Mouse (Mus musculus) thymus, adult 2 months (tissue): ENCODE results near the gene Sh3kbp1.

ENCODE experiments used
- CTCF ChIP-seq: fragments of 200-500 bp; IDR thresholded peaks from 2 replicates; pipeline ENCODE4 v1.5.1; 2012; ENCODE audit warnings: mild to moderate bottlenecking, control low read depth, low read length, moderate library complexity, borderline replicate concordance; ENCODE audit not compliant: control insufficient read depth, poor library complexity, insufficient read depth; ENCODE audit errors: extremely low read depth
- POLR2A ChIP-seq: fragments of 200-500 bp; IDR thresholded peaks from 2 replicates; pipeline ENCODE4 v1.6.1; 2012; ENCODE audit warnings: mild to moderate bottlenecking, low read length, control low read depth, moderate library complexity; ENCODE audit not compliant: control insufficient read depth, poor library complexity, insufficient read depth; ENCODE audit errors: extremely low read depth

- TF ChIP-seq CTCF (no peak), POLR2A (no peak)
Observed at GRCm38 (mm10) chrX:159696545-159696944, 69.5 kb downstream of the Sh3kbp1 start.
